Mouse (Mus musculus) thymus, postnatal 25 days (tissue): ENCODE results near the gene Uba2.
"Not testable (repeated sequence)": the region's sequence is repeated elsewhere in the genome, so short reads cannot be mapped to it uniquely, and the experiment has no call there.

Experiments
- DNase-seq: peaks from one replicate; pipeline ENCODE4 v3.0.0; 2022

The Uba2 gene

DNA sequence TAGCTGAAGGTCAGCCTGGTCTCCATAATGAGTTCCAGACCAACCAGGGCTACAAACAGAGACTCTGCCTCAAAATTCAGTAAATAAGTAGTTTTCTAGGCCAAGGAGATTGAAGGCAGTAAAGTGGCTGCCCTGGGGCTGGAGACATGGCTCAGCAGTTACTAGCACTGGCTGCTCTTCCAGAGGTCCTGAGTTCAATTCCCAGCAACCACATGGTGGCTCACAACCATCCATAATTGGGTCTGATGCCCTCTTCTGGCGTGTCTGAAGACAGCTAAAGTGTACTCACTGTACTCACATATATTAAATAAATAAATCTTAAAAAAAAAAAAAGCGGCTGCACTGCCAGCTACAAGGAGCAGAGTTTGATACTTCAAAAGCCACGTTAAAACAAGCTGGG lies 3.4 kb downstream of the Uba2 start:
- DNase-seq = no peak

DNA sequence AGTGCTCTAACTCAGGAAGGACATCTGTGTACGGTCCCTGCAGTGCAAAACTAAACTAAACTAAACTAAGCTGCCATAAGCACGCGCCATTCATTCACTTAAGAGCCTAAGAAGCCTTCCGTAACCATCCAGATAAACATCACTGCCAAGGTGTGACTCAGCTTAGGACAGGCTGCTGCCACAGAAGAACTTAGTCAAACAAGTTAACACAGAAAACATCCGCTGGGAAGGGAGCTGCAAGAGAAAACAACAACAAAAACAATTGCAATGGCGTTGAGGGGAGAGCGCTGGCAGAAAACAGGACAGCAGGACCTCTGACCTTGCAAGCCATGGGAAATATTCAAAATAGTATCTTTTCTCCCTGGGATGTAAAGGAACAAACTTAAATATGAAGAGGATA lies 4.7 kb downstream of the Uba2 start:
- no peak for DNase-seq

DNA sequence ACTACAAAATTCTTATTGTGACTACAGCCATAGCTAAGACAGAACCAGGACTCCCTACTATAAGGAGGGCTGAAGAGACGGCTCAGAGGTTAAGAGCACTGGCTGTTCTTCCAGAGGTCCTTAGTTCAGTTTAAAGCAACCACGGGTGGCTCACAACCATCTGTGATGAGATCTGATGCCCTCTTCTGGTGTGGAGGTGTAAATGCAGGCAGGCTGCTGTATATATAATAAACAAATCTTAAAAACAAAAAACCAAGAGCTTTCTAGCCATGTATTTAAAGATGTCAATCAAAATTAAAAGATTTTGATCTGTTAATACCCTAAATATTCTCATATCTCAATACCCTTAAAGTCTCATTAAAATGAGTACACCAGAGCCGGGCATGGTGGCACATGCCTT lies 10.2 kb downstream of the Uba2 start:
- no peak for DNase-seq

DNA sequence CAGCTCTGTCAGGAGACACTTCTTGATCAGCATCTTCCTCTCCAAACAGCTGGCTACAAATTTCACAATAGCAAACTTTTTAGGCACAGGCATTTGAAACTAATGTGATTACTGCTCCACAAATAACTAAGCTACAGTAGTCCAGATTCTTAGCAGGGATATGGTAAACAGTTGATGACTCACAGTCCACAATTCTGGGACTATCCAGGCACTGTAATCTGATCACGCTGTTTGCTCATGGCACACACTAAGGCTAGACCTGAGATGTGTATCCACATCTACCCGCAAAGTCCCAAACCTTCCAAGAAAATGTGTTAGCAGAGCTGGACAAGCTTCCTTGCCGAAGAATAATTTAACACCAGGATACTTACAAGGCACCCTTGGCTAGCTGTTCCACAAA lies 11.4 kb downstream of the Uba2 start:
- no peak for DNase-seq

DNA sequence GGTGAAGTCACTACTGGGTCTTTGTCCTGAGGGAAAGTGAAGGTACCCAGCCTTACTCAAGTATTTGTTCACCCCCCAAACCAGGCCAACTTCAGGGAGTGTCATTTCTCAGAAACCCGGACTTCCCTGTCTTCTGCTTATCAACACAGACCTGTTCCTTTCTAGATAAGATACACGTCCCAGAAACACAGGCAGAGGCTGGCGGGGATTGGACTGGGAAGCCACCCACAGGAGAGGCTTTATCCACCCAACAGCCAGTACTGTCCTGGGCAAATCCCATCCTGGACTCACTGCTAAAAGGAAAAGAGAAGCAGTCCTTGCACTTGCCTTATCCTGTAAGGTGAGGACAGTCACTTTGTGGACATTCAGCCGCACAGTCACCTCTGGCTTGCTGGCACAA lies 22.2 kb downstream of the Uba2 start:
- no peak for DNase-seq

DNA sequence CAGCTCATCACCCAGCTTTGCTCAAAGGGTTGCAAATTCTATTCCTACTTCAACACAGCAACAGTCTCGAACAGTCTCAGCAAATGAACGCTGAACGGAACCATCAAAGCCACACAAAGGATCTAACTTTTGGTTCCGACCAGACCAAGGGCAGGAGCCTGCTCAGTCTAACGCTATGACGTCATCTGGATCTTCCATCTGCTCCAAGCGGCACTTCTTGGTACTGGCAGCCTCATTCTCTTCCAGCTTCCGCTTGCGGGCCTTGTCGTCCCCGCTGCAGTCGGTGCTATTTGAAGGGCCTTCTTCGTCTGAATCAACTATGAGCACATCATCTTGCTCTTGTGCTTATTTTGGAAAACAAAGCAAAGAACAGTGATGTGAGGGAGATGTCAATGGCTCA lies 28.3 kb downstream of the Uba2 start:
- DNase-seq = no peak

DNA sequence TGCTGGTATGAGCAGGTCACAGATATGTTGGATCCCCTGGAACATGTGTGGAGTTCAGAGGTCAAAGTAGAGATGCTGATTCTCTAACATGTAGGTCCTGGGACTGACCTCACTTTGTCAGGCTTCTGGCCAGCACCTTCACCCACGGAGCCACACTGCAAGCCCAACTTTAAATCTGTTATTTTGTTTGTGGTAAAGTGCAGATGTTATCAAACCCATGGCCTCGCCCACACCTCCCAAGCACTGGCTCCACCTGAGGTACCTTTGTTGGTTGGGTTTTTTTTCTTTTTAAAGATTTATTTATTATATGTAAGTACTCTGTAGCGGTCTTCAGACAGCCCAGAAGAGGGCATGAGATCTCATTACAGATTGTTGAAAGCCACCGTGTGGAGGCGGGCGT lies 29.9 kb downstream of the Uba2 start:
- DNase-seq = no peak

DNA sequence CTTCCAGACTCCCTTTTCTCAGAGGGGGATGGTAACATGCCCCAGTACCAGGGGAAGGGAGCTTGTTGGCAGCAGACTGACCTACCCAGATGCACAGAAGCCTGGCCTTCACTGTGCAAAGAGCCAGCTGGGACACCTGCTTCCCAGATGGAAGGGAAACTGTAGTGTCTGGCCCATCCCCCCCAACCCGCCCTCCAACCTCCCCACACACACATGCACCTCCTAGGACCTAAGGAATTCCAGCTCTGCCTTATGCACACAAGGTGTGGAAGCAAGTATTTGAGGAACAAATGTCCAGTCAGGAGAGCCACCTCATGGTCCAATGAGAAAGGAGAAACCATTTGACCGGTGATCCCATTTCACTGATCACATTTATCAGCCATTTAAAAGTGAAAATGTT lies 35.1 kb downstream of the Uba2 start:
- no peak for DNase-seq

DNA sequence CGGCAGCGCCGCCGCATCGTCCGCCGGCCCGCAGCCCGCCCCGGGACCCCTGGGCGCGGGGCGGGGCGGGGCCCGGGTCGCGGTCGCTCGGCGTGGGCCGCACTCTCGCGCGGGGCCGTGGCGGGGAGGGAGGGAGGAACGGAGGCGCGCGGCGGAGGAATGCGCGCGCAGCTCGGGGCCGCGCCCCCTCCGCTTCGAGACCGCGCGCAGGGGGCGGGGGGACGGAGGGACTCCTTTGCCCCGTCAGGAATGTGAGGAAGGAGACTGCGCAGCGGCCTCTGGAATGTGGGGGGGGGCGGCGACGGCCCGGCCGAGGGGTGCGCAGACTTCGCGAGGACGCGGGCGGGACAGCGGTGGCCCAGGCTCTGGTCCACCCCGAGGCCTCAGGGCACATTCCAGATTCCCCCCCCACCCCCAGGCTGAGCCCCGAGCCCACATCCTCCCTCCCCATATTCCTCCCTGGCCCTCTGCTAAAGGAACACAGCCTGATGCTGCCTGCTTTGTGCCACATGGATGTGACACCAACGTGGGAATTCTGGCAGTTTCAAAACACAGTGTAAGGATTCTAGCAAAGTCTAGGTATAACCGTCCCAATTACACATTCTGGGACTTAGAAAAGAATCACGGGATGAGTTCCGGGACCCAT lies 36.2 kb downstream of the Uba2 start, which contains the start of gene Wtip:
Wtip (minus strand) TSS at position 152 of the 646 bp plus-strand sequence.
- DNase-seq = no peak

DNA sequence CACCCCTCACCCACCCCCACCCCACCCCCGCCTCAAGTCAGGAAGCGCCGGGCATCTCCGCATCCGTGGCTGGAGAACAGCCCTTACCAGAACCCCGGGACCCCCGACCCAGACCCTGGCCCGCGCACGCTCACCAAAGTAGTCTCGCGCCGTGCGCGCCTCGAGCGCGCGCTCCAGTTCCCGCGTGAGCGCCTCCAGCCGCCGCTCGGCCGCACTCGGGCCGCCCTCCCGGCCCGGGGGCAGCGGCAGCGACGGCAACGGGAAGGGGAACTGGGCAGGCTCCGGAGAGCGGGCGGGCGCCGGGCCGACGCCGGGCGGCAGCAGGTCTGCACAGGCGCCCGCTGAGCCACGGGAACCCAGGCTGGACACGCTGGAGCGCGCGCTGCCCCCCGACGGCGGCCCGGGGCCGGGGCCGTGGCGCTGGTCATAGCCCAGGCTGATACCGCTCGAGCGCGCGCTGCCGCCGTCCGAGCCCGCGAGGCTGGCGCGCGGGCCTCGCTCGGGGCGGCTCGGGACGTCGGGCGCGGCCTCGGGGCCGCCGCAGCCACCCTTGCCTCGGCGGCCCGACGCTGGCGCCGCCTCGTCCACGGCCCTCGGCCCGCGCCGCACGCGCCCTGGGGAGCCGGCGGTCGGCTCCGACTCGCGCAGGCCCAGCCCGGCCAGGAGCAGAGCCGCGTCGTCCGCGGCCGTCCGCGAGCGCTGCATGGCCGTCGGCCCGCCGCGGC lies 36.9 kb downstream of the Uba2 start:
- no peak for DNase-seq

DNA sequence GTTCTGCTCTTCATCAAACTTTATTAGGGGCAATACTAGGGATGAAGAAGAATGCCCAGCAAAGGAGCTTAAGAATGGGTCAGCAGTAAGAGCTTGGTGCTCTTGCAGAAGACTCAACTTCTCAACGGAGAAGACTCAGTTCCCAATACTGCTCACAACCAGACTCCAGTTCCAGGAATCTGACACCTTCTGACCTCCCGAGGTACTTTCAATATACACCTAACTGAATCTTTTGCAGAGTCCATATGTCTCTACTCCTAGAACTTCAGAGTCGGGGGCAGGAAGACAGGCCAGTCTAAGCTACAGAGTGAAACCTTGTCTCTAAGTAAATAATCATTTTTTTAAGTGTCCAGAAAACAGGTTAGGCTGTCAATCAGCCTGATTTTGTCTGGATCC lies 37.4 kb downstream of the Uba2 start:
- no peak for DNase-seq

DNA sequence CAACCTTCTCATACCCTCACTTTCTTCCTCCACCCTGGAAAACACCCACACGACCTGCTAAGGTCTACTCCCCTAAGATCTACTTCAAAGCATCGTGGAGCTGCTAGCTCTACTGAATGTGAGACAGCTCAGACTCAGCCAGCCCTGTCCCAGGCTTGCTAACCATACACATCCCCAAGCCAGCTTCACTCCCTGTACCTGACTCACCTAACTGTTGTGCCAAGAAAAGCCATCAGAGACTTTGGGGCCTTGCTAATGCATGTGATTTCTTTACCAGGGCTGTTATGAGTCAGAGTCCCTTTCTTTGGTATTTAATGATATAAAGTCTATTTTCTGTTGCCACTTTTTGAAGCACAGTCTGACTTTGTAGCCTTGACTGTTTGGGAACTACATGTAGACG lies 38.3 kb downstream of the Uba2 start:
- no peak for DNase-seq

DNA sequence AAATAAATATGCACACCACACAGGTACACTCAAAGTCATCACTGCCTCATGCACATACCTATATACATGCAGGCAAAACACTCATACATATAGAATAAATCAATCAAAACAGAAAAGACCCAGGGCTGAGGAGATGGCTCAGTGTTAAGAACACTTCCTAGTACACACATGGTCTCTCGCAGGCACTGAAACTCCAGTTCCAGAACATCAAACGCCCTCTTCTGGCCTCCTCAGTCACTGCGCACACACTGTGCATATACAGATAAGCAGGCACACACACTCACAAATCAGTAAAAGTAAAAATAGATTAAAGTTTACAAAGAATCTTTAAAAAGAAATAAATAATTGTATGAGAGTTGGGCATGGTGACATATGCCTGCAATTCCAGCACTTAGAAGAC lies 43.1 kb downstream of the Uba2 start:
- DNase-seq = no peak

DNA sequence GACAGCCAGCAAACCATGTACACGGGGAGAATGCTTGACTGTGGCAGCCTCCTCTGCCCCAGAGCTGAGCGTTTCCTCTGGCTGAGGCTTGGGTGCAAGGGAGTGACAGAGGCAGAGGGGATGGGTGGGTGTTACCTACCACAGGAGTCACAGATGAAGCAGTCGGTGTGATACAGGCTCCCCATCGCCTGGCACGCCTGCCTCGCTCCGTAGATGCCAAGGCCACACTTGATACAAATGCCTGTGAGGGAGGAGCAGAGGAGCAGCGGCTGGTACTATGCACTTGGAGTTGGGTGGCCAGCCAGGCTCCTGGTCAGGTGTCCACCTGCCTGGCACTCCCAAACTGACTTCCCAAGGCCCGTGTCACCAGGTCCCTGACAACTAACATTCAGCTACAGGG lies 44.1 kb downstream of the Uba2 start:
- no peak for DNase-seq

DNA sequence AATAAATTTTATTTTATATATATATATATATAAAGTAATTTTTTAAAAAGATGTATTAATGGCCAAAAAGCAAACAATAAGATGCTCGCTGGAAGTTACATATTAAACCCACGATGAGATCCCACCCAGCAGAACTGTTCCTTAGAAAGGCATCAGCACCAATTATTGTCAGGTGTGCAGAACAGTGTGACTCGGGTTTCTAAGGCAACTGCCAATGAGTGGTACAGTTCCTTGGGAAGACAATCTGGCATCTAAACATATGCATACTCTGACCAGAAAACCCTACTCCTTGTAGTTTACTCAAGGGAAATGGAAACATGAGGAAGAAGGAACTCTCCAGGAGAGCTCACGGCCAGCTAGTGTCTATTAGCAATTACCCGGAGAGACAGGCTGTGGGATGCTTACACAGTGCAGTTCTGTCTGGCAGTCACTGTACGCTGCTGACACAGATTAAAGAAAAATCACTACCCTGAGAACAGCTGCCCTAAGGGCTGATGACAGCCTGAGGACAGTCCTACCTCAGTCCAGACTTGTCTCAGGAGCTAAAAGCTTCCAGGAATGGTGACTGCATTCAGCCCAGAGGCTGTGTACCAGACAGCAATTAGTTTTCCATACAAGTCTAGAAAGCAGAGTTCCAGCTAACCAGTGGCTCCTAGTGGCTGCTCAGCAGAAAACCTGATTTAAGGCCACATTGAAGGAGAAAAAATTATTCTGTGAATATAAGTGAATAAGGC lies 46.2 kb downstream of the Uba2 start:
- no peak for DNase-seq

DNA sequence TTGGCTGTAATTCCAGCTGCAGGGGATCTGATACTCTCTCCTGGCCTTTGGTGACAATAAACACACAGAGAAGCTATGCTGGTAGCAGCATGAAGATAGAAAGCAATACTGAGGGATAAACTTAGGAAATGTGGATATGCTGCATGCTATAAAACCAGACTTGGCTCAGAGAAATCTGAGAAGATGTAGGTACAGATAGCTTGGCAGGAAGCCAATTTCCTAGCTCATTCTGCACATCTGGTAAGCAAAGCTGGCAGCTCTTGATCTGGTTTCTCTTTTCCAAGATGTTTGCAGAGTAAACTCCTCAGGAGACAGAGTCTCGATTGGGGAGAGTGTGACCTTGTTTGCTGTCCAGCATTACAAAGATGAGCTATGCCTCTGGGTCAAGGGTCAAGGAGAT lies 48.8 kb downstream of the Uba2 start:
- DNase-seq = not testable (repeated sequence)

DNA sequence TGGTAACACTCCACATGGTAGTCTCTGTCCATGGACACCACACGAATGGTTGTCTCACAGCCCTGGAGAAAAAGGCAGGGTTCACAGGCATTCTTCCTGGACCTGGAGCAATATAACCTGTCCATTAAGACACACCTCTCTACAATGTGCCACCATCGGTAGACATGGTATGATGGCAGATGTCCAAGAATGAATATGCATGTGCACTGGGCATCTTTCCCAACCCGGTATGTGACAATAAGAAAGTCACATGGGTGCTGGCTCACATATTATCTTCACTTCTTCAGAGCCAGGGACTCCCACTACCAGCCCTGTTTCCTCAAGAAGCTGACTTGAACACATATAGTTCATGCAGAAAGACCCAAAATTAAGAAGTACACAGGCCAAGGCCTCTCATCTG lies 52.8 kb downstream of the Uba2 start:
- DNase-seq = no peak

DNA sequence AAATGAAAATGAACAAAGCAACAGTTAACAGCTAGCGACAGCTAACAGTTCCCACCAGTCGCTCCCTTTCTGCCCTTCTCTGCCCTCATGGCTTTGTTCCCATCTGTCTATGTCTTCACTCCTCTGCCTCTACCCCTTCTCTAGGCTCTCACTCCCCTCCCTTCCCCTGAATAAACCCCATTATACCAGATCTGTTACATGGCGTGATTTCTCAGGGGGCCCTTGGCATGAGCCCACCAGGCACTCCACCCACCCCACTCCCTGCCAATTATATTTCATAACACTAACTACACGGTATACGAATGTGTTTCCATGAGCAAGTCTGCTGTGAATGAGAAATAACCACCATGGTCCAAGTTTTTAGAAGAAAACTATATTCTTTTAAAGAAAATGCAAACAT lies 60.2 kb downstream of the Uba2 start:
- DNase-seq = no peak

DNA sequence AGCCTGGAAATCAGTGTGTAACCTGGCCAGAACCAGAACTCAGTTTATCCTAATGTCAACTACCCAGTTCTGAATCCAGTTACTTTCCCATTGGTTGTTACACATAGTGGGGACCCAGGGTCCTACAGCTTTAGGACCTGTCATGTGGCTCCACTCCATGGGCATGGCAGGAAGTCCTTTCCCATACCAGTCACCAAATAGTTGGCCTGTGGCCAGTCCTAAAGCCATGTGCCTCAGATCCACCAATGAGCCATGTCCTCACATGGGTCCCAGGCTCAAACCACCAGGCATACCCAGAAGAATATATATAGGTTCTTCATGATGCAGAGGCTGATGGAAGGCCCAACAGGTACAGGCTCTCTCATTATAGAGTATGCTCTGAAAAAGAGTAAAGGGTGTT lies 68.1 kb downstream of the Uba2 start:
- no peak for DNase-seq

DNA sequence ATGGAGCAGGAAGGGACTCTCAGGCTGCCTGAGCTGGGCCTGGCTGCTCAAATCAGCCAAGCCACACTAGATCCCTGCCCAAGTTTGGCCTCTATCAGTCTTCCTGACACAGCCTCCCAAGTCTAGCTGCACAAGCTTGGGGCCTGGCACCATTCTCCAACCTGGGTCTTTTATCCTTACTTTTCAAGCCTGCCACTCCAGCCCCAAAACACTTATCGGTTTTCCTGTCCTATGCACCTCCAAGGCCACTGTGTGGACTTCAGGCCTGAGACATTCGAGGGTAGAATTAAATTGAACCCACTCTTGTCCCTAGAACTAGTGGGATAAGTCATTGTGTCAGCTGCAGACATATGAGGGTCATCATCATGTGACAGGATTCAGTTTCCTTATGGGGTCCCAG lies 69.4 kb downstream of the Uba2 start:
- no peak for DNase-seq

DNA sequence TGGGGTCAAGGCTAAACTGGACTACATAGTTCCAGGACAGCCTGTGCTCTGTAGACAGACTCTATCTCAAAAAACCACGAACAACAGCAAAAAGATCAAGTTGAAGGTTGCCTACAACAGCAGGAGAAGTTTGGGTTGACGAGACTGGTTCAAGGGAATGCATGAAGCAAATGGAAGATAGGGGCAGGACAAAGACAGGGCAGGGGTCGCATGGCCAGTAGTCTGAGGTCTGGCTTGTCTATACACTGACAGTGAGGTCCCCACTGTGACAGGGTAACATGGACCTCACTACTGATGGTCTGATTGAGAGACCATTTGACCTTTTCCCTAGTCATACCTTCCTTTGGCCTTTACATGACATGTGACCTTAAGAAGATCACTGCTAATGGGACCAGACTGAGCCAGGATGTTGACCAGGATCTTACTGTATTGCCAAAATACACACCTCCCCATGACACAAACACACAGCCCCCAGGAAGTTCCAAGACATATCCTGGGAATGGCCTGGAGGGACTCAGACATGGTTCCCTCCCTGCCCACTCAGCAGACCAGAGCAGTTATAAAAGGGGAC lies 74.4 kb downstream of the Uba2 start, which contains the start of gene Scgb1b30:
Scgb1b30 (plus strand) TSS at position 521 of the 571 bp plus-strand sequence.
- no peak for DNase-seq
